Mouse (Mus musculus): Measurements from ENCODE around the gene Fgfr2.

The Fgfr2 gene

DNA sequence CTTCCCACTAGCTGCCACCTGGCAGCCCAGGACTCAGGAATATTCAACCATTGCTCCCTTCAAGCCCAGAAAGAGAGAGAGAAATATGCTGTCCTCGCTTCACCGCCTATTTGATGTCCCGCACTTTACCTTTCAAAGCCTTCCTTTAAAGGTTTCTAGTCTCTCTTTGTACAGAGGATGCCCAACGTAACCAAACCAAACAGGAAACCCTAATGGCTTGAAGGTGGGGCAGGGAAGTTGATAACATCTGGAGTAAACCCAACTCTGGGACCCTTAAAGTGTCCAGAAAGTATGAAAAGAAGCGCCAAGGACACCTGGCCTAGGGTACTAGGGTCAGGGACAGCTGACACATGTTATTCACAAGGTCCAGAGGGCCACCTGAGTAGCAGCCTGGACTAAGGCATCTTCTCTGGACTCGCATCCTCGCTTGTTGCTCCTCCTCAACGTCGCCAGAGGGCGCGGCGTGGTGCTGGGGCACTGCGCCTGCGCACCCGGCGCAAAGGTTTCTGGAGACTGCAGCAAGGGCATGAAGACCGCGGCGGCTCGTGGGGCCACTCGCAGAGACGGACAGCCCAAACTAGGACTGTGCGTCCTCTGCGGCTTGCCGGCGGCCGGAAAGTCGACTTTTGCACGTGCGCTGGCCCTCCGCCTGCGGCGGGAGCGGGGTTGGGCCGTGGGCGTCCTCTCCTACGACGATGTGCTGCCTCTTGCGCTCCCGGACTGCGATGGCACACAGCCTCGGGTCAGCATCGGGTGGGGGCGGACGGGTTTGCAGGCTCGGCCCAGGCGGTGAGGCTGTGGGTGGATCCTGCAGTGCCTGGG lies 1752.3 kb downstream of the Fgfr2 start, which contains the start of gene Pstk:
Gene Pstk (plus strand): TSS at position 494 of the 822 bp plus-strand sequence.
- peak; percentile 54 to 78 for DNase-seq (ENCODE audit: low read depth in 1 of 2, low spot score in 2 of 2)

DNA sequence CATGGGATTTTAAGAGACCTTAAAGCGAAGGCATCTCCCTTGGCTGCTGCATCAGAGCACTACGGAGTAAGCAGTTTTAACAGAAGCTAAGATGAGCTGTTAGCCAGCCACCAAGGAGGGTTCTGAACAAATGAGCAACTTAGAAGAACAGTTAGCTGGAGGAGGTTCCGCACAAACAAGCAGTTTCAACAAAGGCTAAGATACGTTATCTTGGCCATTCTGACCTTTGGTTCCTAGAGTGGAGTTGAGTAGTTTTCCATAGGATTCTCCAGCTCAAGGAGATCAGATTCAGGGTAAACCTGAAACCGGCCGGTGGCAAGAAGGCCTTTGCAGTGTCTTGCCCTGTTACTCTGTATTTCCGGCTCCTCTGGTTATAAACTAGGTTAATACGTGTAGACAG lies 1759.0 kb downstream of the Fgfr2 start:
- DNase-seq (ENCODE audit: low read depth in 1 of 2, low spot score in 2 of 2): no peak

DNA sequence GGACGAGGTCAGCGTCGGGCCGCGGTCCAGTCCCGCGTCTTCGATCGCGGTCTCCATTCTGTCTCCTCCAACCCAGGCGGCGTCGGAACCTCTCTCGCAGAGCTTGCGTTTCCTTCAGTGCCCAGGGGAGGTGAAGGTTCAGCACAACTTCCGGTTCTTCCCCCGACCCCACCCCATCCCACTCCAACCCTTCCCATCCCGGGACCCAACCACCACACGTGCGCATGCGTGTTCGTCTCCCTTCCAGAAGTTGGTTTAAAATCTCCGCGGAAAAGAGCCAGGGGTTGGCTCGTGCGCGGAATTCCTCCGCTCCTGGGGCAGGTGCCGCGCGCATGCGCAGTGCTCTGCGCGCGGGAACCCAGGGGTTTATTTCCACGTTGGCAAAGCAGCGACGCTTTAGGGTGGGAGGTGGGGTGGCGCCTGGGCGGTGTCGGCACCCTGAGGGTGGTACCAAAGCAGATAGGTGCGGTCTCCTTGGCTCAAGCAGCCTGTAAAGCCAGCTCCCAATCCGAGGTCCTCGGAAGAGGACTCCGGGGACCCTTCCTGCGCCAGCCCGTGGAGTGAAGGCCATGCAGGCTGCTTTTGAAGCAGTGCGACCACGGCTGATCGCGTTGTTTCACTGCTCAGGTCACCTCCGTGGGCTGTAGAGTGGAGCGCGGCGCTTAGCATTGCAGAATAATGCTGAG lies 1760.4 kb downstream of the Fgfr2 start, which contains the start of gene 2310057M21Rik:
Gene 2310057M21Rik (minus strand): TSS at position 145 of the 686 bp plus-strand sequence.
- peak; percentile 50 to 74 for DNase-seq (ENCODE audit: low read depth in 1 of 2, low spot score in 2 of 2)

DNA sequence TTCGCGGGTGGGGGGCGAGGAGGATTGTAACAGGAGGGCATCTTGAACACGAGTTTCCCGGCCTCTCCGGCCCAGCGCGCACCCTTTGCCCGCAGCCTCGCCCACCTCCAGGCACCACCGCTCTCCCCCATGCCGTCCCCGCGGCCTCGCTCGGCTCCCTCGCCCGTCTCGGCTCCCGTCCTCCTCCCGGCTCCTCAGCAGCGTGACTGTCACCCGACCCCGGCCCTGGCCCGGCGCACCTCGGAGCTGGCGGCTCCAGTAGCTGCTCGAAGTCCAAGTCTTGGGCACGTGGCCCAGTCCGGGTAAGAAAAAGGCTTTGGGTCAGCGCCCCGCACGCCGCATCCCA lies 1760.9 kb downstream of the Fgfr2 start:
- no peak for DNase-seq (ENCODE audit: low read depth in 1 of 2, low spot score in 2 of 2)

DNA sequence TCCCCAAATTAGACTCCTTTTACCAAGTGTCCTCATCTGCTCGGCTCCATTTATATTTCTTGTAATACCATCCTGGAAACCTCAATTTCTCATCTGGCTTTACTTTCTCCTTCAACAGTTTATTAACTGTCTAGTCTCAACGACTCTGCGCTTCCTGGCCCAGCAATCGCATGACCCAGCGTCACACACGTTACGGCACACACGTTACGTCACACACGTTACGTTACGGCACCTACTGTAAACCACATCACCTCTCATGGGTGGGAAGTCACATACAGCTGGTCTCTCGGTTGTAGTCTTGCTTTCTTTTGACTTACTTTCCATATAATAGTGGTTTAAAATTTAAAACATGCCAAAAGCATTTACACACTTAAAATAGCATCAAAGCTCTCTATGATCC lies 1767.0 kb downstream of the Fgfr2 start:
- no peak for DNase-seq (ENCODE audit: low read depth in 1 of 2, low spot score in 2 of 2)

DNA sequence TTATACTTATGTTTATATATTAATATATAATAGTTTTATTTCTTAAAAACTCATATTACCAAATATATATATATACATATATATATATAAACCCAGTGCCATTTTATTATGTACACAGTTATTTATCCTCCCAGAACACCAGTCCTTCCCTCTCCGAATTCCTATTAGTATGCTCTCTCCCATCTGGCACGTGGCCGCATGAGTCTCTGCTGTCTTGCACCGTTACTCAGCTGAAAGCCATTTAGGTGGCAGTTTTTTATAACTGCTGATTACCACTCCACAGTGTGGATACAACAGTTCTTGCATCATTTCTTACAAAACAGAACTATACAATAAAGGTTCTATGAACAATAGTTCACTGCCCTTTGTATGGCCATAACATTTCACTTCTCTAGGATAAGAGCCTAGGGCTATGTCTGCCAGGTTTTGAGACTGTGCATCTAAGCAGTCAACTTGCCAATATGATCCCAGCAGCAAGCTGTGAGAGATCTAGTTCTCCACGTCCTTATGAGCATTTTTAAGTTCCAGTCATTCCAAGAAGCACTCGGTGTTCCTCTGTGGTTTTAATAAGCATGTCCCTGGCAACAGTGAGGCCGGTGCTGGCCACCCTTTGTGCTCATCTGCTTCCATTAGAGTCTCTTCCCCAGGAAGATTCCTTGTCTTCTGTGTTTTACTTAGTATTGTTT lies 1777.2 kb downstream of the Fgfr2 start:
- DNase-seq (ENCODE audit: low read depth in 1 of 2, low spot score in 2 of 2): no peak

DNA sequence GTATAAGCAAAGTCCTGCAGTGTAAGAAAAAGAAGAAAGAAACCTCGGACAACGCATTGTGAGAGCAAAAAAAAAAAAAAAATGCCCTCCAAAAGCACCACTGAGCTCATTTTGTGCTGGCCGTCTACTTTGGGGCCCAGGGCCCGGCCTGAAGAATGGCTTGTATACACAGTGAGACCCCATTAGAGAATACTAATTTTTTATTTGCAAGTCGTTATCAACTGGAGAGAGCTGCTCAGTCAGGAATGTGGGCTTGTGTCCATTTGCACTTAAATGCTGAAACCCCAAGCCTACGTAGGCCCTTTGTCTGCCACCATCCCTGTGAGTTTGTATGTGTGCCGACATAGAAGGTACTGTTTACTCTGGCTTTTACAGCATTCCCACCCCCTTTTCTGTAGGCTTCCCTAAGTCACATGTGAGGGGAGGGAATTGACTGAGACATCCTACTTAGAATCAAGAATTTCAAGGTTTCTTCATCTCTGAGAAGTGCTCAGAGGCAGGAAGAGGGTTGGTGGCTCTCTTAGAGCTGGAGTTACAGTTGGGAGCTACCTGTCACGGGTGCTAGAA lies 1785.6 kb downstream of the Fgfr2 start:
- no peak for DNase-seq (ENCODE audit: low read depth in 1 of 2, low spot score in 2 of 2)

DNA sequence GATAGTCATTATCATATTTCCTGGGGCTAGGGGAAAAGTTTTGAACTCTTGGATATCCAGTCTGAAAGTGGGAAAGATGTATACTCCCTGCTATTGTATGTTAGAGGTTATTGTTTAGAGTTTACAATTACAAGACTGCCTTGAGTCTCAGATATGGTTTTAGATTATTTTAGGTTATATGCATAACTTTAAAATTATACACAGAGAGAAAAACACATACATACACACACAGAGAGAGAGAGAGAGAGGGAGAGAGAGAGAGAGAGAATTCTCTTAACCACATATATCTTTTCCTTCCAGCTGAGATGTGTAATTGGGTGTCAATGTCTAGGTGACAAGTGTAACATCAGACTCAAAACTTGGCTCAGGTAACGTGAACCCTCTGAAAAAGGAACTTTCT lies 1789.6 kb downstream of the Fgfr2 start, which contains the start of gene Fam24a:
Gene Fam24a (plus strand): TSS at position 301 of the 400 bp plus-strand sequence.
- DNase-seq (ENCODE audit: low read depth in 1 of 2, low spot score in 2 of 2): no peak

DNA sequence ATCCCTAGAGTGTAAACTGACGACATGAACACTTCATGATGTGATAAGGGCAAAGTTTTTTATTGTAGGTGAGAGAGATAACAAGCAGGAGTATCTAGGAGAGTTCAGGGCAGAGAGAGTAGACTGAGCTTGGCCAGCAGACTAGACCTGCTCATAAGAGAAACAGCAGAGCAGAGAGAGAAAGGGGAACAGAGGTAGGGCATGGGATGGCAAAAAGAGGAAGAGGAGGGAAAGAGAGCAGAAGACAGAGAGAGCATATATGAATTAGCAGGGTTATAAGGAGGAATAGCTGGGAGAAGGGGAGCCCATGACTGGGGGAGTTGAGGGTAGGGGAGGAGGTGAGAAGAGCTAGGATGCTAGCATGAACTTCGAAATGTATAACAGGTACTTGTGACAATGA lies 1791.5 kb downstream of the Fgfr2 start:
- DNase-seq (ENCODE audit: low read depth in 1 of 2, low spot score in 2 of 2): no peak

DNA sequence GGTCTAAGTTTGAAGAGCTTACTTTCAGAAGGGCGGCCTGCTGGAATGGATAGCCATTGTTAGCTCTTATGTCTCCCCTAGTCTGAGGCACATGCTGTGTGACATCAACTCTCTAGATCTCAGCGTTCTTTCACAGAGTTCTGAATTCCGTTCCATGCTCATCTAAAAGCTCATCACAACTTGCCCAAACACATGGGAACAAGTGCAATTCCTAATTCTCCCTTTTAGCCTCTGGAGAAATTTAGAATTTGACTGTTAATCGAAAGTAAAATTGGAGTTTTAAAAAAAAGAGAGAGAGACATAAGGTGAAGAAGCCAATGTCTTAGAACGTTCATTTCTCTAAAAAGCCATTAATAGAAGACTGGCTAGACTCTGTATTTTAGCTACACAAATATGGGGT lies 1793.7 kb downstream of the Fgfr2 start, which contains the start of gene Fam24b:
Gene Fam24b (minus strand): TSS at position 101 of the 400 bp plus-strand sequence.
- DNase-seq (ENCODE audit: low read depth in 1 of 2, low spot score in 2 of 2): no peak

DNA sequence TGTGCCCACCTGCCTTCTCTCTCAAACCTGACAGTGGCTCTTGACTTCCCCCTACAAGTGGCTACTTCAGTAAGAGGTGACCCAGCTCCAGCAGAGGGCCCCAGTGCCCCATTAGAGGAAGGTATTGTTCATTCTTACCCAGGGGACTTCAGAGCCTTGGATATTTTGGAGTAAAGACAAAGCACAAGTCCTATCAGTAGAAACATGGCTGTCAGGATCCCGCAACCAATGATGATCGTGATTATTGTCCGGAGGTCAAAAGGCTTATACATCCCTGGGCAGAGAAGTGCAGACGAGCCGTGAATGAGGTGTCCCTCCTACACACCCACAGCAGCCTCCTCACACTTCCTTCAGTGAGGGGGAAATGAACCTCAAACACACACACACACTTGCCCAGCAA lies 1796.1 kb downstream of the Fgfr2 start:
- DNase-seq (ENCODE audit: low read depth in 1 of 2, low spot score in 2 of 2): no peak

DNA sequence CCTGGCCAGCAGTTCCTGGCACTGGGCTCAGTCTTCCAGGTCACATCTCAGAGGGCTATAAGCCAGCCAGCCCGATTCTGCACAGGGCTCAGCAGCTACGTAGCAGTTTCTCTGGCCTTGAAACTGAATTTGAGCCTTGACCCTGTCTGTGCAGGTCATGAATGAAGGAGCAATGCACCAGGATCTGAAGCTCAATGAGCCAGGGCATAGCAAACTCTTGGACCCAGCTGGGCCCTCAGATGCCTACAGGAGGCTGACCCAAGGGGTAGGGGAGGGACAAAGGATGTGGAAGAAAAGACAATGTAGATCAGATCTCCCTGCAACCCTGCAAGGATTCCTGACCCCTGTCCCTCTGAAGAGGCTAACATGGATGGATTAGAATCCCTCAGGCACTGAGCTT lies 1801.0 kb downstream of the Fgfr2 start, which contains the start of gene Cuzd1:
Gene Cuzd1 (minus strand): TSS at position 101 of the 400 bp plus-strand sequence.
- DNase-seq (ENCODE audit: low read depth in 1 of 2, low spot score in 2 of 2): no peak

DNA sequence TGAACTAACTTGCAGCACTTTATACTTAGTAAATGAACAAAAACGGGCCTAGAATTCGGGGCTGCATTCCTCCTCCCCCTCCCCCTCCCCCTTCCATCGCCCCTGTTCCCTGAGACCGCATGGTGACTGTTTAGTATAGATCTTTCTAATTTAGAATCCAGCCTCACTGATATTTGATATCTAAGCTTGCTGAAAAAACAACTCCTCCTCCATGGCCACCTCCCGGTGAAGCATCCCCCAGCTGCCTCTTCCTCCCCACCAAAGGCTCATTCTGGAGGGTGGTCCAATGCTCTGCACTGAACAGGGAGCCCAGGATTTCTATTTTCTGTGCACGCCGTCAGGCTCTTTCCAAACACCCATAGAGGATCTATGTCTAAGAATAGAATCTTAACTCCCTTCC lies 1804.8 kb downstream of the Fgfr2 start:
- DNase-seq (ENCODE audit: low read depth in 1 of 2, low spot score in 2 of 2): no peak

DNA sequence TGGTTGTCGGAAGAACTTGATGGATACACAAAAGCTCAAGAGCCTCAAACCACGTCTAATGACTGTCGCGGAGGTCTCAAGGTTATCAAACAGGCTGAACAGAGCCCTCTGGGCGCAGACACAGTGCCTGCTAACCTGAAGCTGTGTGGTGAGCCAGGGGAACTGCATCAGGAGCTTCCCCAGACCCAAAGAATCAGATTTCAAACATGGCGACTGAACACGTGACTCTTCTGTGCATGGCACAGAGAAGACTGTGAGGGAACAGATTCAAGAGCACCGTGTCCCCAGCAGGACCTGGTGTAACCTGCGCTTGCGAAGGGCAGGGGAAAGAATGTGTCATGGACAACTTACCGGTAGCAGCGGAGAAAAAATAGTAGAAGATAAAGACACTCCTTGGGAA lies 1805.6 kb downstream of the Fgfr2 start:
- no peak for DNase-seq (ENCODE audit: low read depth in 1 of 2, low spot score in 2 of 2)

DNA sequence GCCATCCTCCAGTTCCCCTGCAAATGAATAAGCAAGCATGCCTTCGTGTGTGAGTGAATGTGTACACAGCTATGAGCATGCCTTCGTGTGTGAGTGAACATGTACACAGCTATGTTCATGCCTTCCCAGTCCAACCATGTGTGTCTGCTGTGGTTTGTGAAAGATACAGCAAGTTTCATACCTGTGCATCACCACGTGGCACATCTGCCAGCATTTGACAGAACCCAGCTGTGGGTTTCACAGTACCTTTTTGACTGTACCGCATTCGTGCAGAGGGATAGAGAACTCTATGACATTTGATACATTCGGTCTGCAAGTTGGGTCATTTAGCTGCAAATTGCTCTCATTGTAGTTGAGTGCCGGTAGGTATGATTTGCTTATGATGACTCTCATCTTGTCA lies 1808.7 kb downstream of the Fgfr2 start:
- DNase-seq (ENCODE audit: low read depth in 1 of 2, low spot score in 2 of 2): no peak

DNA sequence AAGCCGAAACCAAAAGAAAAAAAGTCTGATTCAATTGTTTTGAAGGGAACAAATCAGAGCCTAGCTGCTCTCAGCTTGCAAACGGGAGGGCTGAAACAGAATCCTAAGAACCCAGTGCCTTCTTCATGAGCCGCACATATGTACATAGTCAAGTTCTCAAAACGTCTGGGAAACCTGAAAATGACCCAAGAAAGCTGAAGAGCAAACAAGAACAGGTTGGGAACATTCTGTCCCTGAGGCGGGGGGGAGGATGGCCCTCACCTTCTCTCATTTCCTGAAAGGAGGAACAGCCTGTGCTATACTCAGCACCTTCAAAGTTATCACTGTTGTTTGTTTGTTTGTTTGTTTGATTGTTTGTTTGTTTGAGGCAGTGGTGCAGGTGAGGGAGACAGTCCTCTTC lies 1816.4 kb downstream of the Fgfr2 start:
- DNase-seq (ENCODE audit: low read depth in 1 of 2, low spot score in 2 of 2): no peak

DNA sequence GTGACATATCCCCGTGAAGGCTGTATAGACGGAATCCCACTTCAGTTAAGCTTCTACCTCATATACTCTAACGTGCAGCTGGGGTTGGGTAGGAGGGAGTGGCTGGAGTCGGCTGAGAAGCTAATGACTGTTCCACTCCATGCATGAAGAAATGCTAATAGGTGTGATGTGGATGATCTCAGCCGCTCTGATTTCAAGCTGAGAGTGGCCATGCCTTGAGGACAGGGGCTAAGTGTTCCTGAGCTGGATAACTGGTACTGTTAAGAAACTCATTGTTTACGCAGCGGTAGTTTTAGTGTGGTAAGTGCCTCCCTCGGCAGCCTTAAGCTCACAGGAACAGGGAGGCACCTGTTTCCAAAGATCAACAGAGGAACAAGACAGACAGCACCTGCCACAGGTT lies 1819.8 kb downstream of the Fgfr2 start:
- no peak for DNase-seq (ENCODE audit: low read depth in 1 of 2, low spot score in 2 of 2)

DNA sequence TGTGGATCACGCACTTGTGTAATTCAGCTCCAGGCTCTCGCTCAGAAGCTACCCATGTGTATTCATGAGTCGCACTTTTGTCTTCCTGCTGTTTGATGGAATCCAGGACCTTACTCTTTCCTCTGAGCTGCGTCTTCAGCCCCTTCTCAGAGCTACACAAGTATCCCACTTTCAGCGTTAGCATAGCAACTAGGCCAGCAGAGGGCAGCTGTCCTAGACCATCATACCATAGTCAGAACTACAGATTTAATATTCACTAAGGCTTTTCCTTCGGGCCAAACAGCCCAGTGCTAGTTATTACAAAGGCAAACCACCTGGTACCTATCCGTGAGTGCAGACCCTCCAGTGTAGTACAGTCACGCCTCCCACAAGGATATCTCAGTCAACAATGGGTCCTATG lies 1826.0 kb downstream of the Fgfr2 start:
- DNase-seq (ENCODE audit: low read depth in 1 of 2, low spot score in 2 of 2): no peak

DNA sequence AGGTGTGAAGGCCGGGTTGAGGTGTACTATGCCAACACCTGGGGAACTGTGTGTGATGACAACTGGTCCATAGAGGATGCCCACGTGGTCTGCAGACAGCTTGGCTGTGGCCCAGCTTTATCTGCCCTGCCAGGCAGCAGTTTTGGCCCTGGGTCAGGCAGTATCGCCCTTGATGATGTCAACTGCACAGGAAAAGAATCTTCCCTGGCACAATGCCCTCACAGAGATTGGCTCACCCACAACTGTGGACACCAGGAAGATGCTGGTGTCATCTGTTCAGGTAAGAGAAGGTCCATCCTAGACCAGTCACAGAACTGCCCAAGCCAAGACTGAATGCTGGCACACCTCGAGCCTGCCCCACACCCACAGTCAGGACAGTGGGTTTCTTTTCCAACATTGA lies 1857.3 kb downstream of the Fgfr2 start:
- no peak for DNase-seq (ENCODE audit: low read depth in 1 of 2, low spot score in 2 of 2)

DNA sequence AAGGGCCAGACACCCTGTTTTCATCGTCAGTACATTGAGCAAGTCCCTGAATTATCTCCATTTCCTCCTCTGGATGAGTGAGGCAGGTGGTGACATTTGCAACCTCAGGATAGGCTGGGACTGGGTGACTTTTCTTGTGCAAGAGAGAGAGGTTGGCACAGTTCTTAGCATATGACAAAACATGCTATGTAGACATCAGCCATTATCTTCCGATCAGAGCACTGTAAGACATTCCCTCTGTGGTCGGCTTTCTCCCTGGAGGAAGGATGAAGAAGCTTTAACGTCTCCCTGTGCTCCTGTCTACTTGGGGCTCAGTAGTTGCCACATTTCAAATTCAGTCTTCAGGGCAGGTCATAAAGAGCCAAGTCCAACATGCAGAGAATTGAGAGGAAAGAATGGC lies 1858.9 kb downstream of the Fgfr2 start:
- no peak for DNase-seq (ENCODE audit: low read depth in 1 of 2, low spot score in 2 of 2)

DNA sequence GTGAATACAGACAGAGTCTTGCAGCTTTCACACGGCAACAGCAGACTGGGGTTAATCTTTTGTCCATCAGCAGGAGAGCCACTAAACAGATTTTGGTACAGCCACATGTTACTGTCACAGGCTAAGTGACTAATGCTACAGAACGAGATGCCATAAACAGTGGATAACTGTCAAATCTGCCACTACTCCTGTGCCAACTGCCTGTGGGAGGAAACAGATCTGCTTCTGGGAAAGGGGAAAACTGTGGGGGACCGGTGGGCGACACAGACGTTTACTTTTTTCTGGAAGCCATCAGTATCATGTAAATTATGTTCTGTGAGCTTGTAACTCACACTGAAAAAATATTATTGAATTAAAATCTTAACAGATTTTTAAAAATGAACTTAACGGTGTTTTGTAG lies 1862.2 kb downstream of the Fgfr2 start:
- no peak for DNase-seq (ENCODE audit: low read depth in 1 of 2, low spot score in 2 of 2)

All from monocyte, adult 2 months (primary cell).